Mouse (Mus musculus): Measurements from ENCODE around the gene Rcvrn. TPM values are rescaled to one million over a fixed set of nuclear protein-coding genes. Genes with fewer than 3 reads are reported as not detected.

The Rcvrn gene
- total RNA-seq, 2 experiments from 2014 or later, result 0.40 TPM; not detected in 1

- DNase-seq, result no peak
These were observed 26.6 kb upstream of the Rcvrn start for GRCm38 (mm10) chr11:67668460-67669007.

GRCm38 (mm10) chr11:67670031-67670430, 25.1 kb upstream of the Rcvrn start:
- no peak for DNase-seq

GRCm38 (mm10) chr11:67672140-67672539, 23.0 kb upstream of the Rcvrn start:
- DNase-seq, result no peak

GRCm38 (mm10) chr11:67675562-67676540, 19.3 kb upstream of the Rcvrn start:
- DNase-seq, result peak; percentile 27 to 65

GRCm38 (mm10) chr11:67679300-67679699, 15.8 kb upstream of the Rcvrn start:
- DNase-seq, result no peak

- no peak for DNase-seq
These were observed 15.2 kb upstream of the Rcvrn start for GRCm38 (mm10) chr11:67679930-67680329.

- no peak for DNase-seq
These were observed 13.3 kb upstream of the Rcvrn start for GRCm38 (mm10) chr11:67681871-67682270.

- DNase-seq, result no peak
These were observed 9.0 kb upstream of the Rcvrn start for GRCm38 (mm10) chr11:67686109-67686508.

- no peak for DNase-seq
These were observed 17.9 kb downstream of the Rcvrn start for GRCm38 (mm10) chr11:67712976-67713375.

- DNase-seq, result no peak
These were observed 20.3 kb downstream of the Rcvrn start for GRCm38 (mm10) chr11:67715382-67715781.

GRCm38 (mm10) chr11:67721485-67721884, 26.4 kb downstream of the Rcvrn start:
- peak; percentile 1 to 2 for DNase-seq

GRCm38 (mm10) chr11:67722399-67723156, 27.5 kb downstream of the Rcvrn start:
- no peak for DNase-seq

GRCm38 (mm10) chr11:67723231-67724013, 28.3 kb downstream of the Rcvrn start:
- no peak for DNase-seq

- DNase-seq, result no peak
These were observed 32.0 kb downstream of the Rcvrn start for GRCm38 (mm10) chr11:67727095-67727494.

- DNase-seq, result no peak
These were observed 33.6 kb downstream of the Rcvrn start for GRCm38 (mm10) chr11:67728726-67729125.

- DNase-seq, result no peak
These were observed 35.9 kb downstream of the Rcvrn start for GRCm38 (mm10) chr11:67731056-67731455.

GRCm38 (mm10) chr11:67733726-67734125, 38.6 kb downstream of the Rcvrn start:
- peak in 1 of 2 experiments; percentile 3 for DNase-seq

GRCm38 (mm10) chr11:67734597-67734996, 39.5 kb downstream of the Rcvrn start:
- DNase-seq, result no peak

- DNase-seq, result no peak
These were observed 43.2 kb downstream of the Rcvrn start for GRCm38 (mm10) chr11:67738345-67738744.

GRCm38 (mm10) chr11:67738846-67739490, 43.8 kb downstream of the Rcvrn start:
- no peak for DNase-seq

GRCm38 (mm10) chr11:67741569-67741968, 46.4 kb downstream of the Rcvrn start:
- no peak for DNase-seq

All from adrenal gland, postnatal 36 days (tissue).